Mouse (Mus musculus) embryo, embryonic 11 days (tissue): ENCODE results near the gene Gm17657.

Experiments
- DNase-seq: peaks from one replicate; pipeline ENCODE4 v3.0.0-alpha.2; 2015

Gm17657 gene

DNA sequence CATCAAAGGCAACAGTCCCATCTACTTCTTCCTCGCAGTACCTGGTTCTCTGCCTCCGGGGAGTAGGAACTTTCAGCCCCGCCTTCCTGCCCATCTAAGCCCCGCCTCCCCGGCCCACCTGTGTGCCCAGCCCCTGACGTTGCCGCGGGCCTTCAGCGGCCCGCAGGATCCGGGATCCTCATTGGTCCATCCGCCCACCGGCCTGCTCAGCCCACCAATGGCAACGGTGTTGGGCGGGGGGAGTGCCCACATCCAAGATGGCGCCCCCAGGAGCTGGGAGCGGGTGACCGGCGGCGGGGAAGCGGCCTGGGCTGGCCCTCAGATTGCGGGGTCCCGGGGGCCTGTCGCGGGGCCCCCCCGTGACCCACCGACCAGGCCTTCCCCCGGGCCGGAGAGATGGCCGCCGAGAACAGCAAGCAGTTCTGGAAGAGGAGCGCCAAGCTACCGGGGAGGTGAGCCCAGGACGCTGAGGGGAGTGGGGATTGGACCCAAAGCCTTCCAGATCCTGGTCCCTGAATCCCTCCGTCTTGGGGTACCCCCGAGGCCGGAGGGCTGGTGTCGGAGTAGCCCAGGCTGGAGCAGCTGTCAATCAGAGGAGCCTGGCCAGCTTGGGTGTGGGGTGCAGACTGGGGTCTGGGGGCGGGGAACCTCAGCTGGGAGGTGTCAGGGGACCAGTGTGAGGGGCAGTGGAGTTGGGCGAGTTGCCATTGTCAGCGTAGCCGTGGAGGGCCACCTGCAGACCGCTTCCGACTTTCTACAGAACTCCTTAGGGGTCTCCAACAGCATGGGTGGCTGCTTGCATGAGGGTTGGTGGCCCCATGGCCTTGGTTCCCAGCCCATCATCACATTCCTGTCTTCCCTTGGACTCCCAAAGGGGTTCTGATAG is at the start of gene Gm17657, which contains the start of gene Tbc1d22b:
Gene Gm17657 (minus strand): TSS at position 96 of the 886 bp plus-strand sequence.
Gene Tbc1d22b (plus strand): TSS at position 243 of the 886 bp plus-strand sequence.
- peak; percentile 97 for DNase-seq

- DNase-seq, result no peak
Measured at GRCm38 (mm10) chr17:29599051-29599450, 49.6 kb upstream of the Gm17657 start.

DNA sequence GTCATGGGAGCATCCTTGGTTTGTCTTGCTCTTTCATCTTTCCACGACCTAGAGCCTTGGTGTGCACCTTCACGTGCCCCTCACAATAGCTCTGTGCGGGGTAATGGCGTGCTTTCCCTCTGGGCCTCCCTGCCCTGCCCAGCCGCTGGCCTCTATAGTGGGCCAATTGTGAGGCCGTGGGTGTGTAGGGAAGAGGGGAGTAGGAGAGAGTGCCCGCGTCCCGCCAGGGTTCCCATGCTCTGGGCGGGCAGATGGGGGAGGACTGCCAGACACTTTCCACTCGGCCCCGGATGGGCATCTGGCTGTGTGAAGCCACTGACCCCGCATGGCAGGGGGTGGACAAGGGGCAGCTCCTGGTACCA is 47.3 kb upstream of the Gm17657 start:
- DNase-seq, result no peak

DNA sequence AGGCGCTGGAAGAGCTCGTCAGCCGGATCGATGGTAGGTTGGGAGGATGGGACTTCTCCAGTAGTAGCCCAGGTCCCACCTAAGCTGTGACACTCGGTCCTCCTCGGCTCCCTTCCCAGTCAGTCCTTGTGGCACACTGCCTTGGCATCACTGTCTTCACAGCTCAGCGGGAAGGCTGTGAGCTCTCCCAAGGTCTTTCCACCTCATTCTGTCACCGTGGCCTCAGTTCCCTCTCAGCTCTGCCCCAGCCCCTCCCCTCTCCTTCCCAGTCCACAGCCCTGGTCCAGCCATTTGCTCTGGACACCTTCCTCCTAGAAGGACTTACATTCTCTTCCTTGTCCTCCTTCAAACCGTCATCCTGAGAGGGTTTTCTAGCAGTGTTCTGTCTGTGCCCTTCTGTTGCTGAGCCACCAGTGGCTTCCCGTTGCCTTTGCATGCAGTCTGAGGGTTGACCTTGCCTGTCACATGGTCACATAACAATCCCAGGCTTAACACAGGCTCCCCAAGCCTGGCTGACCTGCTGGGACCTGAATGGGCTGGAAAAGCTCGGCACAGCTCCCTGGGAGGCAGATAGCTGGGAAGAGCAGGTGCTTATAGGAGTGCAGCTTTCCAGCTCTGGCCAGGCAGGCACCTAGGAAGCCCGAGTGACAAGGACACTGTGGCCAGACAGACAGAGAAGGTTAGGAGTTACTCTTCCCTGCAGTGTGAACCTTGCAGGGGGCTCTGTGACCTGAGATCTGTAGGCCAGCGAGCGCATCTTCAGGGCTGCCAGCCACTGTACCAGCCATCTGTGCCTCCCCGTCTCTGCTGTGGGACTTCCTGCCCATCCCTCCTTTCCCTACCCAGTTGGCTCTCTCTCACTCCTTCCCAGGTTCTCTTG is 46.7 kb upstream of the Gm17657 start:
- DNase-seq, result no peak

- peak; percentile 37 for DNase-seq
Measured at GRCm38 (mm10) chr17:29589221-29589898, 39.9 kb upstream of the Gm17657 start.

- DNase-seq, result no peak
Measured at GRCm38 (mm10) chr17:29586921-29587320, 37.5 kb upstream of the Gm17657 start.

- DNase-seq, result no peak
Measured at GRCm38 (mm10) chr17:29585446-29585845, 36.0 kb upstream of the Gm17657 start.

- no peak for DNase-seq
Measured at GRCm38 (mm10) chr17:29584737-29585136, 35.3 kb upstream of the Gm17657 start.

- DNase-seq, result no peak
Measured at GRCm38 (mm10) chr17:29584306-29584705, 34.9 kb upstream of the Gm17657 start.

DNA sequence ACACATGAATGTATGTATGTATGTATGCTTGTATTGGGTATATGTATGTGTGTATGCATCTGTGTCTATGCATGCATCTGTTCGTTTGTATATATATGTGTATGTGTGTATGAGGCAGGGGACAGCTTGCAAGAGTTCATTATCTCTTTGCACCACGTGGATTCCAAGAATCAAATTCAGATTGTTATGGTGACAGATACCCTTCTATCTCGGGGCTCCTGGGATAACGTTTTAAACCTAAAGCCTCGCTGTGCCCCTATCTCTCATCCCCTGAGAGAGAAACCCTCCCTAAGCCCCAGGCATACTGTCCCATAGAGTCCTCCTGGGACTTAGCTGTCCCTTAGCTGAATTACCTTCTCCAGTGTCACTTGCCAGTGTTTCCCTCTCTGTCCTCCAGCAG is 34.1 kb upstream of the Gm17657 start:
- no peak for DNase-seq

GRCm38 (mm10) chr17:29579579-29580126 is 30.2 kb upstream of the Gm17657 start:
- DNase-seq, result no peak

GRCm38 (mm10) chr17:29569831-29570230 is 20.4 kb upstream of the Gm17657 start:
- no peak for DNase-seq

- no peak for DNase-seq
Measured at GRCm38 (mm10) chr17:29568435-29568834, 19.0 kb upstream of the Gm17657 start.

- DNase-seq, result no peak
Measured at GRCm38 (mm10) chr17:29565521-29565920, 16.1 kb upstream of the Gm17657 start.

GRCm38 (mm10) chr17:29558476-29558875 is 9.0 kb upstream of the Gm17657 start:
- no peak for DNase-seq

GRCm38 (mm10) chr17:29556893-29557292 is 7.5 kb upstream of the Gm17657 start:
- DNase-seq, result no peak

GRCm38 (mm10) chr17:29556456-29556855 is 7.0 kb upstream of the Gm17657 start:
- DNase-seq, result no peak

- no peak for DNase-seq
Measured at GRCm38 (mm10) chr17:29554176-29554575, 4.7 kb upstream of the Gm17657 start.

GRCm38 (mm10) chr17:29552162-29552732 is 2.8 kb upstream of the Gm17657 start, which contains the start of gene Tmem217:
Gene Tmem217 (minus strand): TSS chr17:29552385.
- no peak for DNase-seq

GRCm38 (mm10) chr17:29551019-29551418 is 1.6 kb upstream of the Gm17657 start:
- DNase-seq, result no peak

- DNase-seq, result no peak
Measured at GRCm38 (mm10) chr17:29548994-29549393, 444 bp downstream of the Gm17657 start.

DNA sequence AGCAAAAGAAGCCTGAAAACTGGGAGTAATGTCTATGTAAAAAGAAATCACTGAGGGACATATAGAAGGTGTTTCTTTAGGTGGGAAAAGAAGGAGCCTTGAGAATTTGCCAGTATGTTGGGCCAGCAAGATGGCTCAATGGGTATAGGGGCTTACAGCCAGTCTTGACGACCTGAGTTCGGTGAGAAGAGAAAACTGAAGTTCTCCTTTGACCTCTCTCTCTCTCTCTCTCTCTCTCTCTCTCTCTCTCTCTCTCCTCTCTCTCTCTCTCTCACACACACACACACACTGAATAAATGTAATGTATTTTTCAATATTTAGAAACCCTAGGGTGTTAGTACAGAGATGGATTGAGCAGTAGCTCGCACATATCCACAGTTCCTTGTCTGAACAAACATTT is 944 bp downstream of the Gm17657 start:
- DNase-seq, result no peak
